Mouse (Mus musculus) adrenal gland, adult (tissue): ENCODE measurements around the gene Nfasc.

Source experiments
- DNase-seq, 2 experiments: peaks; one replicate each; pipeline ENCODE4 v3.0.0; 2022 to 2023; ENCODE audit warnings: low spot score in 1 of 2; ENCODE audit not compliant: inconsistent age in 2 of 2

Nfasc gene

DNA sequence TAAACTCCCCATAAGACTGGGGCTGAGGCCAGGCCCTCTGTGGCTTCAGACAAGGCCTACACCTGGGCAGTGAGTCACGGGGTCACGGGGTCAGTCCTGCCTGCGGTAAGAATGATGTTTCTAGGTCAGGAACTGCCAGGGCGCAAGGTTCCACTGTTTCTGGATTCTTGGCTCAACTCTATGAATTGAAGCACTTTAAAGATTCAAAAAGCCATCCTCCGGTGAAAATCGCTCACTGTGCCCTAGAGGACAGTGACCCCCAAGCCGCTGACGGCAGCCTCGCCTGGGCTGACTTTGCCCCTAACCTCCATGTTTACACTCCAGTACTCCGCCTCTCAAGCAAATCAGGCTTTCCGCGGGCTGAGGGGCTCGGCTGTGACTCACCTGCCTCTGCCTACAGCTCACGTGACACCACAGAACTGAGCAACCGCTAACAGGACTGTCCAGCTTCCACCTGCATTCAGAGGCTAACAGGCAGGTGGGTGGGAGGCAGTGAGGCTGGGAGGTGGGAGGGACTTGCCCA is 154.9 kb downstream of the Nfasc start:
- no peak for DNase-seq

DNA sequence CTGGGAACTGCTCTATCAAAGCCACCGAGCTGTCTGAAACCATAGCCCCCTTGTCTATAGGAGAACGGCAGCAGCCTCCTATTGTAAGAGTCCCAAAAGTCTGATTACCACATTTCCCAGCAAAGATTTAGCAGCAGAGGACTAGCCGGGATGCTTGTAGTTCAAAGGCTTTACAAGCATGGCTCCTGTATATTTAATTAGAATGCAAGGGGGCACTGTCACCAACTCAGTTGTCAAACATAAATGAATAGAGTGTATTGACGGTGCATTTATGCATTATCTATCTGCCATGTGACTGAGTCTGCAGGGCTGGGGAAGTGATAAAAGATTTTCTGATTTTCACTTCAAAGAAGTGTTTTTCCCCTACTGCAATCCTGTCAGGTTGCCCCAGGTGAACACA is 156.2 kb downstream of the Nfasc start:
- DNase-seq = no peak

DNA sequence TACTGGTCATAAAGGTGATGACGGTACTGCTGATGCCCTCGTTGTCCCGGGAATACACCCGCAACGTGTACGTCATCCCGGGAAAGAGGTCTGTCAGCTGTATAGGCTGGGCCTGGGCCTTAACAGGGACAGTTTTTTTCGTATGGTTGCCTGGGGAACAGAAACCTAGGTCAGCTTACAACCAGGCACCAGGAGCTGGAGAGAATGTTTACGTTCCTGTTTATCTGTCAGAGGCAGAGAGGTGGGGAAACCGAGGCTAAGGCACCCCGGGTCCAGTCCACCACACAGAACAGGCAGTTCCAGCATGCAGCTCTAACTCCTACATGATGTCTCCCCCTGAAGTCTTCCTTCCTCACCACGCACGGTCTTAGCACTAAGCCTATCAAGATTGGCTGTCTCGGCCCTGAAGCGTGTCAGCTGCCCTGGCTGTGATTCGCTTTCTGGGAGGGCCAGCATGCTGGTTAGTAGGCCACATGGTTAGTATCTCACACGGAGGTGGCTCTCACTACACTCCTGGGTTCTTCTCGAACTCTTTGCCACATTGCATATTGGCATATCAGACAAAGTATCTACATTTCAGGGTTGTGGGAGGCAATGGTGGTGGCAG is 158.5 kb downstream of the Nfasc start:
- no peak for DNase-seq

DNA sequence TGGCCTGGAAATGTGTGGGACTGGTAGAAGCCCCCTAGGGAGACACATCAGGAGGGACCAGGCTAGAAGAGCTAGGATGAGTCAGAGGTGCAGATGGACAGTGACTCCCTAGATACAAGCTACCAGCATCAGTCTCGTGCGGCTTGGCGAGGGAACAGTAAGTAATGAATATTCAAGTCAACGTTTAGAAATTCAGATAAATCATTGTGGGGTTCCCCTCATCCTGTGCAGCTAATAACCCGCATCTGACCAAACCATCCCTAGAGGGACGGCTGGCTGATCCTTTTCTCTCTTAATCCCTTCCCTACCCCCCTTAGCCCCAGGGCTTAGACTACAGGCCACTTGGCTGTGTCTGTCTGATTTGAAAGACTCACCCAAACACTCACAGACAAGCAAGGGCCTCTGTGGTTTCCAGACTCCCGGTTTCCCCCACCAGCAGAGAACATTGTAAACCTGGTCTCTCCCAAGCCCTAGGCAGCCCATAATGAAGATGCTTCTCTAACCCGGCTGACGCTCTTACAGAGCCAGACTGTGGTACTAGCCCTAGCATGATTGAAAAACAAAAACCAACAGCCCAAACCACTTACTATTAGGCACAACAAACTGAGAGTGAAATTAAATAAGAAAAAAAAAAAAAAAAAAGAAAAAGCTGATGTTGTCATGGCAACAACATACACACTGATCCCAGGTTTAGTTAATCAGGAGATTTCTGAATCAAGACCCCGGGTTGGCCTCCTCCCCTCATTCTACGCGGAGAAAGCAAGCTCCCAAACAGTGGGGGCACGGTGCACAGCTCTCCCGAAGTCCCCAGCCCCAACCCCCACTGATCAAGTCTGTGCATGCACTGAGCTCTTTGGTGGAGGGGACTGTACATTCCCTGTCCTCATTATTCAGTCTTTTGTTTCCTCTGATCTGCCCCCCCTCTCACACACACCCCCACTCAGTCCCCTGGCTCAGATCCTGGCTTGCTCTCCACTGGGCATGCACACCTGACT is 159.5 kb downstream of the Nfasc start:
- DNase-seq = no peak

DNA sequence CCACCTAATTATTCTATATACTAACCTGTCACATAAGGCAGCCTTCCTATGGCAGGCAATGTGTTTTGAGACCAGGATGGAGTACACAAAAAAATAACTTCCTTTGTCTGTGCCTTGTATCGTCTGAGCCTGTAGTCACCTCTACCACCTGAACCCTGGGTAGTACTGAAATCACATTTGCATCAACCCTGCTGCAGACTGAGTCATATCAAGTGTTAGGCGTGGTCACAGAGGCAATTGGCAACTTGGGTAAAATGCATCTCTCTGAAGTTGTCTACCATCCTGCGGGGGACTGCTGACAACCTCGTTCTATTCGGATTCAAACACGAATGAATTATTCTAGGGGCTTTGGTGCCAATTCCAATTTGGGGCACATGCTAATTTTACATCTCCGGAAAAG is 161.5 kb downstream of the Nfasc start:
- no peak for DNase-seq

DNA sequence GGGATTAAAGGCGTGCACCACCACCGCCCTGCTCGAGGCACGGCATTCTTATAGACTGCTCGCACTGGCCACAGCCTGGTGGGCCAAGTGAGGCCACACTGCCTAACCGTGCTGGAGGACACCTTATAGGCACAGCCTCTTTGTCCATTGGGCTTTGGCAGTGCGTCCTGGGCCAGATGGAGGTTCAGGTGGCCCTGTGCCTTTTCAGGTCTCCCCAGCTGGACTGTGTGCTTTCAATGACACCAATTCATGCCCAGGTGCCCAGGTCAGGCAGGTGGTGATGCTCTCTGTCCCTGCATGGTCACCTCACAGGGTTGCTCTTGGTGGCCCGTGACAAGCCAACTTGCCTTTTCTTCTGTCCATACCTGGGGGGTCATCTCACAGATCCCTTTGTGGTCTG is 164.8 kb downstream of the Nfasc start:
- DNase-seq = no peak

DNA sequence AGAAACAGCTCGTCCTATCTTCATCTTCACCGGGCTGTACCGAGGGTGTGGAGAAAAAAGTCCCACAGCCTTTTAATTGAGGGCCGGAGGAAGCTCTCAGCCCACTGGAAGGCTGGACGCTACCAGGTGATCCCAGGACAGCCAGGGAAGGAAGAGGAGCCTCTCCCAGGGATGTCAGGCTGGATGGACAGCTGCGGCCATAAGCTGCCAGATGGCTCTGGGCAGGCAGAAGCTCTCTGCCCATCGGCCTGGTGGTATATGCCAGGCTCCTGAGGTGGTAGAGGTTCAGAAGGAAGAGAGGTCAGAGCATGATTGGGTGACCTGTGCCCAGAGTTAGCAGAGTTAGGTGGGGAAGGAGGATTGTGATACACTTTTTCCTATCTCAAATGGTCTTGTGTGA is 168.7 kb downstream of the Nfasc start:
- DNase-seq = no peak

DNA sequence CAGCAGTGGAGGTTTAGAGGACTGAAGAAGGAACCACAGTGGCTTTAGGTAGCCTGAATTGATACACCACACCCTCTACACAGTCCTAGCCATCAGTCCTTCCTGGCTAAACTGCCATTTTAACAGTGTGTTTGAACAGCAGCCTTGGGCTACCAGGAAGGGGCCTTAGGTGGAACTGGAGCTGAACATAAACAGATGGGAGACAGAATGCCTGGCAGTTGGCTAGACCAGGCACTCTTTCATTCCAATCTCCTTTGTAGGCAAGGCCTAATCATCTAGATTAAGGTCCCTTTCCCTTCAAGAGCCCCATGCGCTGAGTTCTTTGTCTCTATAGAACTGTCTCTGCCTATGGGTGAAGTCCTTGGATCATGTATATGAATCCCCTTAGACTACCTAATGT is 170.0 kb downstream of the Nfasc start:
- no peak for DNase-seq

DNA sequence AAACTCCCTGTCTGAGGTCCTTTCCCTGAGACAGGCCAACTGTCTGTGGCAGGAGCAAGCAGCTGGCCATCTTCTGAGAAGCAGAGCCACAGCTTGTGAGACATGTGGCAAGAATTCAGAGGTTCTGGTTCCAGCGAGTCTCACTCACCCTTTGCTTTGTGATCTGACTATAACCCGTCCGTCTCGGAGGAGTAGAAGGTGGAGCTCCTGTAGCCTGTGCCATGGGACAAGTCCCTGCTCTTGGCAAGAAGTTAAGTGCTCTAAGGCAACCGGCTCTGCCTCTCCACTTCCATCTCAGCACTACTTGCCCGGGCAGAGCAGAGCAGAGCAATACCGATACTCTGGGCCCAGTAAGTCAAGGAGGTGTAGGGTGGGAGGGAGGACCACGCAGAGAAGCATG is 170.7 kb downstream of the Nfasc start:
- DNase-seq = no peak

DNA sequence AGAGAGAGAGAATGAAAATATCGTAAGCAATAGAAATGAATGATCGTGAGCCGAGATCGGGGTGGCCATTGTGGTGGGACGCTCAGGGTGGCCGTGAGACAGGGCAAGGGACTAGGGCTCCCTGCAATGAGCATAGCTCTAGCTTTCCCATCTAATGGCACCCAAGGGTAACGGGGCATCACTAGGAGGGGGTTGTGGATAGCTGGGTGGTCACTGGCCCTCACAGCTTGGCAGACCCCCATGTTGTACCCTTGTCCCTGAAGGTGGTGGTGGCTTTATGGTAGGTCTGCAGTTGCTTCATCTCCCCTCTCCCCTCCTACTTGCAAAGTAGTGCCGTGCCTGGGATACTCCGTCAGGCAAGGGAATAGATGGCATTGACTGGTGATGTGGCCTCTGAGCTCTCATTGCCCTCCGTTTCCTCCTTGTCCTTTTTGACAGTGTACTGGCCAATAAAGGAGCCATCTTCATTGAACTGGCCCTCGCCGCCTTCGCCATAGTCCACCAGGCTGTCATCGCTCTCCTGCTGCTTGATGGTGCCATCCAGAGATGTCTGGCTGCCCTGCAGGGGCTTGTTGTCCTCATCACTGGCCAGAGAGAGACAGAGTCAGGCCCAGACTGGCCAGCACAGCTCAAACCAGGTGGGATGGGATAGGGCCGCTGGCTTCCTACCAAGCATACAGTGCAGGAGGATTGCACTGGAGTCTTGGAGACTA is 171.4 kb downstream of the Nfasc start:
- DNase-seq = no peak

DNA sequence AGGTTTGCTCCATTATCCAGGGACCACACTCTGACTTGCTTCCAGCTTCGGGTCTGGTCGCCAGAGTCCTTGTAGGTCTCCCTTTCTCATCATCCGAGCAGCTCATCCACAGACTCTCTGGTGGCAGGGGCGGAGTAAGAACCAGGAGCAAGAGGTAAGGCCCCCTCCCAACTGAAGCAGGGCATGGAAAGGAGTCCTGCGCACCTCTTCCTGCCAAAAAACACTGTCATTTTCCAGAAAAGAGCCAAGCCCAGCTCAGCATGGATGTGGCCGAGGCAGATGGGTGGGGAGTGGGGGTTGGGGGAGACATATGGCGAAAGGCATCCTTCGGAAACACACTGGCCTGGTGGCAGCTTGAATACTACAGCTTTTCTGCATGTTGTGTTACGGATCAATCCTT is 172.1 kb downstream of the Nfasc start:
- DNase-seq = no peak

DNA sequence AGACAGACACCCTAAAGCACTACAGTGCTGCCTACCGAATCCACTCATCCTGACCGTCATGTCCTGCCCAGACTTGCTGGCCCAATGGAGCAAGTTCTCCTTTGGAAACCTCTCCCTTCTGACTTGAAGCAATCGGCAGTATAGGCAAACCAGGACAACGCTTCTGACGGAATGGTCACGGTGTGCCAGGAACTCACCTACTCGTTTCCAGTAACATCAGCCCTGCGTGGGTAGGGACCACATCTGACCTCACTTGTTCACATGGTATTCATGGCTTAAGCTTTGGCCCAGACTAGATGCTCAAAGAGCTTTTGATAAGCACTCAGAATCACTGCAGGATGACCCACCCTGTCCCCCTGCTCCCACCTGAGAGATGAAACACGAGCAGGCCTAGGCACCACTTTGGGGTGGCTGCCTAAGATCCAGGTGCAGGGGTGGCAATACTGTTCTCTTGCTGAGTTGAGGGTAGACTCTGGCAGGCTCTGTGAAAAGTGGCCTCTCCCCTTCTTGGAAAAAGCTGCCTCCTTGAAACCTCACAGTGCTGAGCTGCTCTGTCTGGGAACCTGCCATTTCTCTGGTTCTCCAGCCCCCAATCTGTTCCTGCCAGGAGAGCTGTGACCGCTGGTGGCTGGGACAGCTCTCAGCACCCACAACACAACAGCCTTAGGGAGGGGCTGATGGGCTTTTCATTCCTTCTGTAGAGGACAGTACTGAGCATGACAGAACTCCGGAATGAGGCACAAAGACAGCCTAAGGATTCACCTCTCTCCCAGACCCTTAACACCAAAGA is 174.1 kb downstream of the Nfasc start:
- no peak for DNase-seq

DNA sequence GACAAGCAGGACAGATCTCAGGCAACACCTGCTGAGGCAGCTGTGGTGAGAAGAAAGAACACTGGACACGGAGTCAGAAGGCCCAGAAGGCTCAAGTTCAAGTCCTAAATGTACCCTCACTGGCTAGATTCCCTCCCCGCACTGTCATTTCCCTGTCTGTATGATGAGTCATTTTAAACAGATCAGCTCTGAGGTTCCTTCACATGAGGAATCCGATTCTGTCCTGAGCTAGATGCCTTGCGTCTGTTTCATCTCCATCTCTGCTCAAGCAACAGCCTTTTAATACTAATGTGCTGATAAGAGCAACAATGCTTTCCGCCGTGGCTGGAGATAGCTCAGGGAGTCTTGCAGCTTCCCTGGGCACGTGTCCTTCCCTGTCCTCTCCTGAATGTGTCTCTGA is 175.8 kb downstream of the Nfasc start:
- peak in 1 of 2 experiments; percentile 18 for DNase-seq

DNA sequence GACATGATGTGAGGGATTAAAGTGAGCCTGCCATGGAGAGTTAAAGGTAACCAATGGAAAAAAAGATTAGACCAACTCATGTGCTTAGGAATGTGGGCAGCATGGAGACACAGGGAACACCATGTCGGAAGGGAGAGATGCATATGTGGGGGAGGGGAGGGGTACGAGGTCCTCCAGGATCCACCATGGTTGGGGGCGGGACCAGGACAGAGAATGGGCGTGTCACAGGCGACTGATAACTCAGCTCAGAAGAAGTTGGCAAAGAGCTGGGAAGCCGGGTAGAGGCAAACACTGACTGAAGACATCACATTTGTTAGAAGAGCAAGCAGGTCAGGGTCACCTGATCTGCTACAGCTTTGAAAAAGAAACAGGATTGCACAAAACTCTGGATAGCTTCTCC is 176.7 kb downstream of the Nfasc start:
- DNase-seq = peak; percentile 46 to 81

DNA sequence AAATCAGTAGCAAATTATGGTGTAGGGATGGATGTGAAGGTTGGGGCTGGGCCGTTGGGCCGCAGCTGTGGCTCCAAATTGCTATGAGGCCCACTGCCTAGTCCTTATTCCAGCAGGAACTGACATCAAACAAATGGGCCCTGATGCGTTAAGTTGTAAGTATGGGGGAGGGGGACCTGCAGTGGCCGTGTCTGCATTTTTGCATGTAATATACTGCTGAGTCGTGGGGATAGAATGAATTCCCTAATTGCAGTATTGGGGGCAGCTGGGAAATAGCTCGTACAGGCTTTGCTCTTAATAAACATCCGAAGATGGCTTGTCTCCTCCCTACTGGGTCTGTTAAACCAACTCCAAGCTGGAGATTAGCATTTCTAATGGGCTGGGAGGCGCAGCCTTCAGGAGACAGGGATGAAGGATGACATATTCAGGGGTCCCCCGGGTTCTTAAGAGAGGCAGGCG is 179.2 kb downstream of the Nfasc start:
- DNase-seq = no peak

DNA sequence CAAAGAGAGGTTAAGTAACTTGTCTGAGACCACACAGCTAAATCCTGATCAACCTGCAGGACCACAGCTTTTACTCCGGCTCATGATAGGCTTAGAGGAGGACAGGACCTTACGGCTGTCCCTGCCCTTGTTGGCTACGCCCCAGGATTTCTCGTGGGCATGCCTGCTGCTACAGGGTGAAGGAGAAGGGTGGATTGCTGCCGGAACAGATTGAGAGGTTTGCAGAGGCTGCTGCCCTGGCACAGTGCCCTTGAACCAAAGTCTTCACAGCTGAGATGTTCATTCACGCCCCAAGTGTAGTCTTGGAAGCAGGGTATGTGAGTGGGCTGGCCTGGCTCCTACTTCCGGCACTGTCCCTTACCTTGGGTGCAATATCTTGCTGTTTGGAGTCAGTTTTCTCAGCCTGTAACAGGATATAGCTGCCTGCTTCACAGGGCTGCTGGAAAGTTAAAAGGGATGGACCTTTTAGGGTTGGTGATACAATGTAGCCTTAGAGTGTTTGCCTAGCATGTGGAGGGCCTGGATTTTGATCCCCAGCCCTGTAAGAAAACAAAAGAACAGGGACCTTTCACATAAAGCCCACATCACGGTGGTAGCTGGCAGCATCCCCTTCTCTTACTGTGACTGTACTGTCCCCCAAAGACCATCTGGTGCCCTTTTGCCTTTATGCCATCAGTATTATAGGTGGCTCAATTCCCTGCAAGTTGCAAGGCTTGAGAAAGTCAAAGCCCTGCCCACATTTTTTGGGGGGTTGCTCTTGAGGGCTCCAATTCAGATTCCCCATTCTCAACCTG is 180.5 kb downstream of the Nfasc start:
- peak; percentile 20 to 65 for DNase-seq

DNA sequence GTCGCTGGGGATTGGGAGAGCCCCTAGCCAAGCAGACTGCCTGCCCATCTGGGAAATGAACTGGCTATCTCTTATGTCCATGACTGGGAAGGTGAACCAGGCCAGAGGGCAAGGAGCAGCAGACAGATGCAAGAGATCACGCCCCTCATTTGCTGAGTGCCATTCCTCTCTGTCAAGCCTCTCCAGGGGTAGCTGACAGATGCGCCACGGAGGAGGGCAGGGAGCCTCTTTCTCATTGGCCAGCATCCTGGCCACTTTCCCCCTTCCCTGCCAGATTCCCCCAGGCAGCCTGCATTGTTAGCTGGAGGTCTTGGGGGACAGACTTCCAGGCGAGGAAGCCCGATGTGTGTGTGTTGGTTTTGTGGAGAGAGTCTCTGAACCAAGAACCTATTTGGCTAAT is 182.6 kb downstream of the Nfasc start:
- DNase-seq = no peak

DNA sequence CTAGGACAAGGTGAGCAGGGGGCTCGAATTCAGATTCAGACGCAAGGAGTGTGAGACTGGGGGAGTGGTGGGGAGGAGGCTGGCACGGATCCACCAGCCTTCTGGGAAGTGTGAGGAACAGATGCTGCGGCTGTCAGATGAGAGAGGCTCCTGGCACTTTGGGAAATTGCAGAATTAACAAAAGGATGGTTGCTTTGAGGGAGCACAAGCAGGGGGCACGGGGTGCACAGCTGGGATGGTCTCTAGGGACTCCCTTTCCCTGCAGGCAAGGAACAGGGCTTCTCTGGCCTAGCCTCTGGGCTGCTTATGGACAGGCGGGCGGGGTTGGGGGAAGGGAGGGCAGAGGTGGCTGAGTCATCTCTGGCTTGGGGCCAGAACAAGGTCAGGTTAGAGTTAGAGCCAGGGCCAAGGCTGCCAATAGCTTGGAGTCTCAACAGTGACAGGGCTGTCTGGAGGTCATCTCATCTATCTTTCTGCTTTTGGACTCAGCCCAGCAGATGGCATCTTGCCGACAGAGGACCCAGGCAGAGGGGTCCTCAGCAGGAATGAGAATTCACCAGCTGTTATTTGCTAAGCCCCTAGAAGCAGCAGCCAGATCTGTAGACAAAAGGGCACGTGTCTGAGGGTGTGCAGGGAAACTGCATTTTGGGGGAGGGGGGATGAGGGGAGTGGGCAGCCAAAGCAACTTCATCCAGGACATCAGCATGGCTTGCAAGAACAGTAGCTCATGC is 183.5 kb downstream of the Nfasc start:
- peak; percentile 88 to 96 for DNase-seq

DNA sequence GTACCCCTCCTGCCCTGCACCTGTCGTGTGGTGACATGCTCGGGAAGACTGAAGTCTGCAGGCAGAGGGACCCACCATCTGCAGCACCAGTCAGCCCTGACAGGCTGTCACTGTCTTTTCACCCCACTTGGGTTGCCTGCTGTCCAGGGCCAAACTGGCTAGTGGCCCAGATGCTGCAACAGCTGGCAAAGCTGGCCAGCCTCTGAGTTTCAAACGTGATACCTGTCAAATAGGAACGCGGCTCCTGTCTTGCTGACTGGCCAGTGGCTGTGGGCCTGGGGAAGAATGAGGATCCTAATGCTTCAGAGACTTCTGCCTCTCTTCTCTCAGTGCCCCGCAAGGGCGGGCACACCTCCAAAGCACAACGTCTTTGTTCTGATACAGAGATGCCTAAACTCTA is 197.8 kb downstream of the Nfasc start:
- no peak for DNase-seq
